Mouse (Mus musculus): ENCODE data around the gene Gstcd. TPM values are rescaled to one million over a fixed set of nuclear protein-coding genes. Genes with fewer than 3 reads are reported as not detected.

Gene Gstcd
- 1 to 10 TPM; 1.8 to 2.4 (median 2.1) TPM for total RNA-seq (2022)

DNA sequence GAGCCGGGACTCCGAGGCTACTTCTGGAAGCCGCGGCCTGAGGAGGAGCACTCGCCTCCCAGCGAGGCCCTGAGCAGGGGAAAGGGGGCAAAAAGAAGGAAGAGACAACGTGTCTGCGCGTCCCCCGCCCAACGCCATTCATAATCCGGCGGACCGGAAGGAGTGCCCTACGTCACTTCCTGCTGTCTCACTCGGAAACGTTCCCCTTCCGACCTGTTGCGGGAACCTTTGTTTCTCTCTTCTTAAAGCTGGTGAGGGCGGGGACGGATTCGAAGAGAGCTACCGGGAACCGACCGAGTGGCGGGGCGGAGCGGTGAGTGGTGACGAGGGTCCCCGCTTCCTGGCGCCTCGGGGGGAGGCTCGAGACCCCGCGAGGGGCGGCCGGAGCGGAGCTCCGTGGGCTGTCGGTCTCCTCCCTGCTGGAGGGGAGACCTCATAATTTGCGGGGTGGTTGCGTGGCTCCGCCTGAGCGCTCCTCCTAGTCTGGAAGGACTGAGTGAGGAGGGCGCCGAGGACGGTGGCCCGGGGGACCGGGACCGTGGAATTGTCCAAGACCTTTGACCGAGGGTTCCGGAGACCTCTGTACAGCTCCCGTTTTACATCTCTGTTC, at the start of gene Gstcd, which contains the start of gene Ints12:
Gstcd (minus strand) TSS at position 370 of the 610 bp plus-strand sequence.
Ints12 (plus strand) TSS at position 177 of the 610 bp plus-strand sequence.
- DNase-seq (ENCODE audit: low spot score in 2 of 2), result peak; percentile 80 to 85

GRCm38 (mm10) chr3:133132611-133133010, 40.8 kb upstream of the Gstcd start:
- DNase-seq (ENCODE audit: low spot score in 2 of 2), result no peak

DNA sequence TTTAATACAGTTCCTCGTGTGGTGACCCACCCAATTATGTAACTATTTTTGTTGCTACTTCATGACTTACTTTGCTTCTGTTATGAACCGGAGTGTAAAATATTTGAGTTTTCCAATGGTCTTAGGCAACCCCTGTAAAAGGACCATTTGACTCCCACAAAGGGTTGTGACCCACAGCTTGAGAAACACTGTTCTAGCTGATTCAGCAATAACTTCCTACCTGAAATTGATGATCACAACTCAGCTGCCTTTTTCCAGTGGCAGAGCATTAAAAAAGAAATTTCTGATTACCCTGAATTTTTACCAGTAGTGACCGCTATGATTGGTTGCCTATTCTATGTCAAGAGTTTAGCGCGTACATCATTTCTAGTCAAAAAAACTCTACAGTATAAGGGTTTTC, 39.5 kb upstream of the Gstcd start:
- no peak for DNase-seq (ENCODE audit: low spot score in 2 of 2)

- no peak for DNase-seq (ENCODE audit: low spot score in 2 of 2)
Observed at GRCm38 (mm10) chr3:133113281-133113680, 21.4 kb upstream of the Gstcd start.

- DNase-seq (ENCODE audit: low spot score in 2 of 2), result no peak
Observed at GRCm38 (mm10) chr3:133111741-133112140, 19.9 kb upstream of the Gstcd start.

- no peak for DNase-seq (ENCODE audit: low spot score in 2 of 2)
Observed at GRCm38 (mm10) chr3:133109844-133110243, 18.0 kb upstream of the Gstcd start.

GRCm38 (mm10) chr3:133108731-133109130, 16.9 kb upstream of the Gstcd start:
- DNase-seq (ENCODE audit: low spot score in 2 of 2), result no peak

- DNase-seq (ENCODE audit: low spot score in 2 of 2), result no peak
Observed at GRCm38 (mm10) chr3:133104436-133104835, 12.6 kb upstream of the Gstcd start.

GRCm38 (mm10) chr3:133103768-133104167, 11.9 kb upstream of the Gstcd start:
- DNase-seq (ENCODE audit: low spot score in 2 of 2), result no peak

DNA sequence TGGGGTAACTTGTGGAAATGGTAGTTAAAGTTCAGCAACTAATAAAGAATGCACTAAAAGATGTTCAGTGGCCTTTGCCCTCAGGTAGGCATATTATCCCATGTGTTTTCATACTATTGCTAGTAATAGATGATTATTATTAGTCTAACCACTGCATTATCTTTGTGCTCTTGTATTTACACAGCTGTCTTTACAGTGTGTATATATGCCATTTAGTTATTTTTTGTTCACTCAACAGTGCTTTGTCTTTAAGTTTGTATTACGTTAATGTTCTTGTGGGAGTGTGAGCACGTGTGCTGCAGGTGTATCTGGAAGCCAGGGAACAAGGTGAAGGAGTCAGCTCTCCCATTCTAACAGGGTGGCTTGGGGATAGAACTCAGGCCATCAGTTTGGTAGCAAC, 7.1 kb upstream of the Gstcd start:
- DNase-seq (ENCODE audit: low spot score in 2 of 2), result no peak

DNA sequence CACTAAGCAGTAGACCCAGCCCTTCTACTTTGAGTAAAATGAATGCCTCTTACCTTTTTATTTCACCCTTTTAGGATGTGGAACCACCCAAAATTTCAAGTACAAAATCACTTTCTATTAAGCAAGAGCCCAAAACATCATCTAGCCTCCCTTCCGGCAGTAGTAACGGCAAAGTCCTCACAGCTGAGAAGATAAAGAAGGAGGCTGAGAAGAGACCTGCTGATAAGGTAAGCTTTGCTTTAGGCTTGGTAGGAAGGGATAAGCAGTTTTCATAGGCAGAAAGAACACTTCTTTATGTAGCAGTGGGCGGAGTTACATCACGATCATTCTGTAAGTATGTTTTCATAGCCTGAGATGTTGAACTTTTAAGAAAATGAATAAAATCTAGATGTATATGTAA, 6.5 kb upstream of the Gstcd start:
- no peak for DNase-seq (ENCODE audit: low spot score in 2 of 2)

DNA sequence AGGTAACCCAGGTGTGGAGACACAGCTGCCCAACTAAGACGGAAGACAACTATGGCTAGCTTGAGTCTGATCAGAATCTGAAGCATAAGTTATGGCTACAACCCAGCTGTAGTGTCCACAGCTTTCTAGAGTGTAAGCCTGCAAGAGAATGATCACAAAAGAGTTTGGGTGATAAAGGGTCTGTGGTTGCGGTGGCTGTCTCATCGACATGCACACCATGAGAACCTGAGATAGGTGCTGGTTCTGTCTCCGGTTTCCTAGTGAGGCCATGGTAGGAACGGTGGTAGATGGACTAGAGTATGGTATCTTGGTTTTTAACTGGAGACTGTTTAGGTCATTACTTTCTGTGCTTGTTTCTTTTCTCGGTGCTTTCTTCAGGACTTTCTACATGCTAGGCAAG, 6.1 kb upstream of the Gstcd start:
- no peak for DNase-seq (ENCODE audit: low spot score in 2 of 2)

- no peak for DNase-seq (ENCODE audit: low spot score in 2 of 2)
Observed at GRCm38 (mm10) chr3:133094305-133094704, 2.5 kb upstream of the Gstcd start.

GRCm38 (mm10) chr3:133092936-133093335, 1.1 kb upstream of the Gstcd start:
- no peak for DNase-seq (ENCODE audit: low spot score in 2 of 2)

GRCm38 (mm10) chr3:133092274-133092853, 531 bp upstream of the Gstcd start:
- no peak for DNase-seq (ENCODE audit: low spot score in 2 of 2)

- peak in 1 of 2 experiments; percentile 3 for DNase-seq (ENCODE audit: low spot score in 2 of 2)
Observed at GRCm38 (mm10) chr3:133091121-133091663, 641 bp downstream of the Gstcd start.

DNA sequence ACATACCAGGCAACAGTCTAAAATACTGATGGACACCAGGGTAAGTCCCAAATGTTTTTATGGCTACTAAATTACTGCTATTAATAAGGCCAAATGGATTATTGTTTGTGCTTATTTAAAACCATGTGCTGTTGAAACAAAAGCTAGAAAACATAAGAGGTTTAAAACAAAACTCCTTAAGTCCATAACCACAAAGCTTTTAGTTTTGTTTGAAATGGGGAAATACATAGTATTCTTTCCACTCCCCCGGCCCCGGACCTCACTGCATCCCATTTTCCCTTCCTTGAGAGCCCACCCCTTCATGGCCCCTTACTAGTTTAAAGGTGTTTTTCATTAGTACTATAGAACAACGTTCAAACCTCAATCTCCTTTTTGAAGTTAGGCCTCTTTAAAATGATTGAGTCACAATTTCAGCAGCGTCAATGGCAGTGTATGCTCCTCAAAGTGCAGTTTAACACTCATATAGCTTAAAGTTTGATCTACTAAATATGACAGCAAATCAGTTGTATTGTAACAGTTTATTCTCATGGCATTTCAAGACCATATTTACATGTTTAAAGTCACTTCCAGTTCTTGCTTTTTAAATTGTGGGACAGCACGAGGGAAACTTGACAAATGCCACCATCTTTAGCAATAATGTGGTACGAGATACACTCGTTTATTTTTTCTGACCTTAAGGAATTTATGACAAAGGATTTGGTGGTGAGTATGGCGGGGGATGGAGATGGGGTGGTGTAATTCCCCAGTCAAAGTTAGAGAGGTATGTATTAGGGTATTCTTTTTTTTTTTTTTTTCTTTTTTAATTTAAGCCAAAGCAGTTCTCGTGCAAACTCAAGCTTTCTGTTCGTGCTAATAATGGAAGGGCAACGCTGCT, 1.3 kb downstream of the Gstcd start:
- no peak for DNase-seq (ENCODE audit: low spot score in 2 of 2)

DNA sequence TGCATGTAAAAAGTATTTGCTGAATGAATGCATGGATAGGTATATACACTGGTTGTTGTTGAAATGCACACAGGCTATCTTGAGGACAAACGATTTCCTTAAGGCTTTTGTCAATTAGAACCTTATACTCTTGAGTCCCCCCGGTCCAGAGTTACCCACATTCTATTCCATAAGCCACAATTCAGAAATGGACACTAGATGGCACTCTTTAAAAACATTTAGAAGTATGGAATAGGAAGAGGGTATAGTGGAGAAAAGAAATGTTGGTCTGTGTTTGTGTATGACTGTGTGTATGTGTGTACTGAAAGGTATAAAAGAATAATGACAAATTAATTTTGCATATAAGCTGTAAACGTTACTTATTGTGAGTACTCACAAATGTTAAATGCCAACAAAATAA, 6.0 kb downstream of the Gstcd start:
- no peak for DNase-seq (ENCODE audit: low spot score in 2 of 2)

- DNase-seq (ENCODE audit: low spot score in 2 of 2), result no peak
Observed at GRCm38 (mm10) chr3:133082736-133083135, 9.1 kb downstream of the Gstcd start.

DNA sequence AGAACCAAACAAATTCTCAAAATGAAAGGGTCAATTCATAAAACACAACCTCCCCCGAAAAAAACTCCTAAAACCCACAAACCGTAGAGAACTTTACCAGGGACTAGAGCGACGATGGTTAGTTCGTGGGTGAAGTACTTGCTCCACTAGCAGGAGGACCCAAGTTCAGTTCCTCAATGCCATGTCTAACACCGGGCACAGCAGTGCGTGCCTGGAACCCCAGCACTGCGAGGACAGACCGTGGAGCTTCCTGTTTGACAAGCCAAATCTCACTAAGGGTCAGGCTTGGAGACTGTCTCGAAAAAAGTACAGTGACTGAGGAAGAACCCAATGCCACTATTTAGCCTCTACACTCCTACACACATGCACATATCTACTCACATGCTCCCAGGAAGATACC, 16.3 kb downstream of the Gstcd start:
- DNase-seq (ENCODE audit: low spot score in 2 of 2), result no peak

GRCm38 (mm10) chr3:133052068-133052467, 39.8 kb downstream of the Gstcd start:
- DNase-seq (ENCODE audit: low spot score in 2 of 2), result no peak

GRCm38 (mm10) chr3:133033145-133033755, 58.6 kb downstream of the Gstcd start:
- DNase-seq (ENCODE audit: low spot score in 2 of 2), result no peak
